Mouse (Mus musculus) left cerebral cortex, adult 8-10 months (tissue): Measurements from ENCODE around the gene Mmd2. TPM values are rescaled to one million over a fixed set of nuclear protein-coding genes. Genes with fewer than 3 reads are reported as not detected.

Experiments used
- DNase-seq, 2 experiments: peaks; one replicate each; pipeline ENCODE4 v3.0.0; 2022; ENCODE audit warnings: low spot score in 2 of 2
- total RNA-seq, 4 experiments: library from RNA; stranded (reverse); gene quantifications; 2 replicates each; pipeline ENCODE4 v1.2.4; 2022

The Mmd2 gene
- total RNA-seq, 4 experiments from 2014 or later = 92.3 to 99.7 (median 96.6) TPM

- no peak for DNase-seq
Measured at GRCm38 (mm10) chr5:142547066-142547465, 61.5 kb downstream of the Mmd2 start.

GRCm38 (mm10) chr5:142546344-142546743 lies 62.3 kb downstream of the Mmd2 start:
- no peak for DNase-seq

- DNase-seq = no peak
Measured at GRCm38 (mm10) chr5:142545014-142545795, 63.4 kb downstream of the Mmd2 start.

GRCm38 (mm10) chr5:142537286-142537685 lies 71.3 kb downstream of the Mmd2 start:
- no peak for DNase-seq

- DNase-seq = no peak
Measured at GRCm38 (mm10) chr5:142535388-142535787, 73.2 kb downstream of the Mmd2 start.

- DNase-seq = no peak
Measured at GRCm38 (mm10) chr5:142529915-142530314, 78.7 kb downstream of the Mmd2 start, which contains the start of gene Papolb. Papolb (minus strand) TSS chr5:142530076.

- DNase-seq = no peak
Measured at GRCm38 (mm10) chr5:142524711-142525464, 83.7 kb downstream of the Mmd2 start.

DNA sequence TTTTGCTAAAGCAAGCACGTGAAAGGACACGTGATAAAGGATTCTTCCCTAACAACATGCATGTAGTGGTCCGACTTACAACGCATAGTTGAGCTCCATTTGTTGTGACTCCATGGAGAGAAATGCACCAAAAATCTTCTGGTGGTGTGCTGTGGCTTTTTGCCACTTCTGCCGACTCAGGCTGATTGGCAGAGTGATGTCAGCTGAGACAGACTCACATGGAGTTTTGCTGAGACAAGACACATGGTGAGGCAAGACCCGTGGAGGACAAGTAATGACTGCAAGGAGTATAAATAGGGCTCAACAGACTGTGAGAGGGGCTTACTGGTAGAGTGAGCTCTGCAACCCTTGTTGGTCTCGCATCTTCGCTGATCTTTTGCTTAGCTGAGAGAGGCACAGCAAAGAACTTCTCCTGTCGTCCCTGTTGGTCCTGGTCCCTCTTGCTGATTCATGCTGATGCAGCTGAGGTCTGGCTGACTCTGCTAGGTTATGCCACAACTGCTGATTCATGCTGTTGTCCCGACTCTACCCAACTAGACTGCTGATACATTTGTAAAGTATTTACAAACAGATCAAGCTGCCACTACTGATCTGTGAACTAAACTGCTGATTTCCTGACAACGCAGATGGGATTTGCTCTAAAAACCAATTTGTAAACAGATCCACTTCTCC lies 87.3 kb downstream of the Mmd2 start:
- no peak for DNase-seq

- DNase-seq = no peak
Measured at GRCm38 (mm10) chr5:142520360-142520759, 88.2 kb downstream of the Mmd2 start.

DNA sequence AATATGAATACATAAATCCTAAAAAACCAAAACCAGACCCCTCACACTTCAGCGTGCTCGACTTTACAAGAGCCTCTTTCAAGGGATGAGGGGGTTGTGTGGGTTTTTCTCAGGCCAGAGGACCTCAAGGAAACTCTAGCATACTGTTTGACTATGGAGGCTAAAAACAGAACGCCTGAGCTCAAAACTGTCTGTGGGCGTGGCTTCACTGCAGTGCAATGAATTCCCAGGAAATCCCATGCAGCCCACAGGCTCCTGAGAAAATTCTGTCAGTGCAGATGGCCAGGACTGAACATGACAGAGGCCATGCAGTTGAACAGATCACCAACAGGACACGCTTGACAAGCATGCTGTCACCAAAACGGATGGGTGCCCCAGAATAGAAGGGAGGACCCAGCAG lies 89.6 kb downstream of the Mmd2 start:
- DNase-seq = no peak

Other genes starting within 250 kb of the Mmd2 start
- gene Foxk1, start 207.3 kb downstream of the Mmd2 start, total RNA-seq = 10 to 100 TPM; 39.6 to 43.1 (median 42.7) TPM
- 10 to 100 TPM; 20.1 to 25.6 (median 25.1) TPM for gene Ap5z1, start 144.9 kb downstream of the Mmd2 start, total RNA-seq
- gene Papolb, start 78.7 kb downstream of the Mmd2 start, total RNA-seq = under 1 TPM; 0.58 to 0.81 (median 0.66) TPM
- 10 to 100 TPM; 15.1 to 24.0 (median 17.9) TPM for gene Radil, start 57.7 kb downstream of the Mmd2 start, total RNA-seq
- gene Wipi2, start 18.9 kb upstream of the Mmd2 start, total RNA-seq = 10 to 100 TPM; 90.8 to 95.2 (median 92.5) TPM
- 10 to 100 TPM in 1 of 4 experiments, 1 to 10 TPM in 3; 6.3 to 16.9 (median 9.3) TPM for gene Slc29a4, start 83.7 kb upstream of the Mmd2 start, total RNA-seq
- gene Tnrc18, start 208.9 kb upstream of the Mmd2 start, total RNA-seq = 100 to 1,000 TPM; 112 to 134 (median 116) TPM